Mouse (Mus musculus): ENCODE results near the gene Vwa5b2. TPM values are rescaled to one million over a fixed set of nuclear protein-coding genes. Genes with fewer than 3 reads are reported as not detected.

Gene Vwa5b2
- polyA plus RNA-seq, 1 experiment from 2014 or later: 0.49 TPM

- peak; percentile 98 for ATAC-seq (ENCODE audit: low read depth)
- H3K4me3 ChIP-seq (ENCODE audit: low read length): peak within 1 kb of the TSS; percentile 95
- no peaks in the 10 kb centered on the region for H3K27me3 ChIP-seq (ENCODE audit: control insufficient read depth, insufficient read depth, low read depth, low read length)
- peaks cover 13% of the 10 kb centered on the region for H3K4me1 ChIP-seq (replicated peaks; ENCODE audit: control insufficient read depth, insufficient read depth, low read length)
- H3K4me2 ChIP-seq (ENCODE audit: low read depth, low read length): peak within 1 kb of the TSS; percentile 96
- no peaks in the 10 kb centered on the region for H3K9me3 ChIP-seq (ENCODE audit: control insufficient read depth, low read length)
- H3K27ac ChIP-seq (ENCODE audit: low read length): peak within 1 kb of the TSS; percentile 58; the same call in 1 of the 2 replicates
- H3K36me3 ChIP-seq (ENCODE audit: control insufficient read depth, insufficient read depth, low read length): peaks cover 20% of the 10 kb centered on the region
- H3K9ac ChIP-seq (ENCODE audit: low read length): peak within 1 kb of the TSS; percentile 96
- WGBS: 1% methylated on average over 45 of the region's 46 CpGs
Measured at GRCm38 (mm10) chr16:20651076-20651946, 62.0 kb downstream of the Vwa5b2 start, which contains the start of gene Psmd2. Gene Psmd2, plus strand, starts transcription at chr16:20651652.

GRCm38 (mm10) chr16:20651947-20652310 is 62.7 kb downstream of the Vwa5b2 start:
- Histone ChIP-seq H3K4me2 (ENCODE audit: low read depth, low read length) (peak overlapping the region; percentile 96), H3K4me1 (replicated peaks; ENCODE audit: control insufficient read depth, insufficient read depth, low read length) (peaks cover 13% of the 10 kb centered on the region), H3K36me3 (ENCODE audit: control insufficient read depth, insufficient read depth, low read length) (peaks cover 26% of the 10 kb centered on the region), H3K27me3 (ENCODE audit: control insufficient read depth, insufficient read depth, low read depth, low read length) (no peaks in the 10 kb centered on the region), H3K27ac (ENCODE audit: low read length) (0 out of 2 replicates have a peak overlapping the region, but pooled peaks have one; percentile 22), H3K4me3 (ENCODE audit: low read length) (peak overlapping the region; percentile 95), H3K9me3 (ENCODE audit: control insufficient read depth, low read length) (no peaks in the 10 kb centered on the region), H3K9ac (ENCODE audit: low read length) (peak overlapping the region; percentile 96)
- ATAC-seq (ENCODE audit: low read depth): no peak; the same call in 1 of the 2 replicates
- WGBS: 7% methylated on average over 12 of the region's 12 CpGs

- H3K9me3 ChIP-seq (ENCODE audit: control insufficient read depth, low read length): no peaks in the 10 kb centered on the region
- H3K9ac ChIP-seq (ENCODE audit: low read length): no peak overlapping the region
- H3K36me3 ChIP-seq (ENCODE audit: control insufficient read depth, insufficient read depth, low read length): peaks cover 38% of the 10 kb centered on the region
- H3K4me2 ChIP-seq (ENCODE audit: low read depth, low read length): no peak overlapping the region
- WGBS: 37% methylated on average over 2 of the region's 2 CpGs
- peaks cover 13% of the 10 kb centered on the region for H3K4me1 ChIP-seq (replicated peaks; ENCODE audit: control insufficient read depth, insufficient read depth, low read length)
- no peak for ATAC-seq (ENCODE audit: low read depth)
- no peak overlapping the region for H3K4me3 ChIP-seq (ENCODE audit: low read length)
- H3K27ac ChIP-seq (ENCODE audit: low read length): no peak overlapping the region
- H3K27me3 ChIP-seq (ENCODE audit: control insufficient read depth, insufficient read depth, low read depth, low read length): no peaks in the 10 kb centered on the region
Measured at GRCm38 (mm10) chr16:20653315-20653714, 64.0 kb downstream of the Vwa5b2 start.

MicroRNAs encoded within 50 kb of the gene (microRNA counts, 519-probe panel; counts per million panel counts)
- 2,592 counts per million, percentile 46 among the panel's probes with 10 or more counts for microRNA mmu-miR-1224

Small RNA genes within 50 kb of the gene (microRNA-seq; reads per million reads assigned to microRNA genes)
- gene Mir1224: 0.79 reads per million

Other genes with a start within 250 kb of the Vwa5b2 start
- 65.1 and 80.4 TPM in 2 replicates for gene Abcc5, start 163.1 kb upstream of the Vwa5b2 start, polyA plus RNA-seq (2015; fragmentation: Nextera tagmentation; extraction: Ambion mirVana)
- gene Eif2b5, start 90.7 kb upstream of the Vwa5b2 start, polyA plus RNA-seq (2015; fragmentation: Nextera tagmentation; extraction: Ambion mirVana): 93.5 and 94.5 TPM in 2 replicates
- gene Dvl3, start 72.5 kb upstream of the Vwa5b2 start, polyA plus RNA-seq (2015; fragmentation: Nextera tagmentation; extraction: Ambion mirVana): 17.4 and 19.9 TPM in 2 replicates
- gene Ap2m1, start 54.0 kb upstream of the Vwa5b2 start, polyA plus RNA-seq (2015; fragmentation: Nextera tagmentation; extraction: Ambion mirVana): 624 and 630 TPM in 2 replicates
- gene Abcf3, start 40.9 kb upstream of the Vwa5b2 start, polyA plus RNA-seq (2015; fragmentation: Nextera tagmentation; extraction: Ambion mirVana): 57.9 and 67.9 TPM in 2 replicates
- gene Eef1akmt4, start 22.1 kb downstream of the Vwa5b2 start, polyA plus RNA-seq (2015; fragmentation: Nextera tagmentation; extraction: Ambion mirVana): 24.4 and 25.6 TPM in 2 replicates
- not detected in 2 replicates for gene Gm49333, start 22.1 kb downstream of the Vwa5b2 start, polyA plus RNA-seq (2015; fragmentation: Nextera tagmentation; extraction: Ambion mirVana)
- 29.1 and 31.5 TPM in 2 replicates for gene Alg3, start 22.3 kb downstream of the Vwa5b2 start, polyA plus RNA-seq (2015; fragmentation: Nextera tagmentation; extraction: Ambion mirVana)
- 0.59 and 0.88 TPM in 2 replicates for gene Camk2n2, start 31.8 kb downstream of the Vwa5b2 start, polyA plus RNA-seq (2015; fragmentation: Nextera tagmentation; extraction: Ambion mirVana)
- 1.4 and 2.2 TPM in 2 replicates for gene Ece2, start 40.4 kb downstream of the Vwa5b2 start, polyA plus RNA-seq (2015; fragmentation: Nextera tagmentation; extraction: Ambion mirVana)
- 285 and 301 TPM in 2 replicates for gene Psmd2, start 62.2 kb downstream of the Vwa5b2 start, polyA plus RNA-seq (2015; fragmentation: Nextera tagmentation; extraction: Ambion mirVana)
- gene Eif4g1, start 78.8 kb downstream of the Vwa5b2 start, polyA plus RNA-seq (2015; fragmentation: Nextera tagmentation; extraction: Ambion mirVana): 139 and 140 TPM in 2 replicates
- gene Fam131a, start 103.8 kb downstream of the Vwa5b2 start, polyA plus RNA-seq (2015; fragmentation: Nextera tagmentation; extraction: Ambion mirVana): 7.8 and 9.1 TPM in 2 replicates
- gene Polr2h, start 128.2 kb downstream of the Vwa5b2 start, polyA plus RNA-seq (2015; fragmentation: Nextera tagmentation; extraction: Ambion mirVana): 74.3 and 87.5 TPM in 2 replicates
- 5.8 and 8.2 TPM in 2 replicates for gene Clcn2, start 128.3 kb downstream of the Vwa5b2 start, polyA plus RNA-seq (2015; fragmentation: Nextera tagmentation; extraction: Ambion mirVana)
- gene Chrd, start 143.7 kb downstream of the Vwa5b2 start, polyA plus RNA-seq (2015; fragmentation: Nextera tagmentation; extraction: Ambion mirVana): 3.3 and 3.8 TPM in 2 replicates
- gene Thpo, start 145.0 kb downstream of the Vwa5b2 start, polyA plus RNA-seq (2015; fragmentation: Nextera tagmentation; extraction: Ambion mirVana): 0.79 and 0.99 TPM in 2 replicates

Measured in lung, embryonic 16.5 days (tissue).